Comparison of ENCODE assay signal across 32 mouse cellular contexts in genomic region chr10:120527951-120528350, GRCm38 (mm10). TPM values are rescaled to one million over a fixed set of nuclear protein-coding genes. Genes with fewer than 3 reads are reported as not detected.
"Had no signal": no experiment of that assay in that cellular context is flagged by ENCODE, and none has a peak within 500 bp of the region (broad histone marks: within the 10 kb centered on the region; RNA-seq: fewer than 3 reads in every experiment).

No protein-coding gene starts in this region.

- H3K4me3 ChIP-seq: limb, embryonic 10.5 days; limb, embryonic 12.5 days; limb, embryonic 13.5 days; limb, embryonic 15.5 days; liver, embryonic 12.5 days; liver, embryonic 13.5 days; liver, embryonic 15.5 days; lung, embryonic 15.5 days; megakaryocyte, embryonic 14.5 days; midbrain, embryonic 10.5 days; midbrain, embryonic 12.5 days; midbrain, embryonic 13.5 days; midbrain, embryonic 15.5 days; myocyte; neural tube, embryonic 12.5 days had no signal

- H3K9ac ChIP-seq: limb, embryonic 12.5 days; limb, embryonic 13.5 days; limb, embryonic 15.5 days; liver, embryonic 12.5 days; liver, embryonic 13.5 days; liver, embryonic 14.5 days; liver, embryonic 15.5 days; liver, postnatal 0 days; lung, embryonic 14.5 days; lung, embryonic 15.5 days; midbrain, embryonic 12.5 days; midbrain, embryonic 13.5 days; midbrain, embryonic 15.5 days; neural tube, embryonic 12.5 days had no signal

- H3K27ac ChIP-seq: limb, embryonic 10.5 days; limb, embryonic 12.5 days; limb, embryonic 13.5 days; limb, embryonic 15.5 days; liver, embryonic 12.5 days; liver, embryonic 13.5 days; liver, embryonic 14.5 days; liver, embryonic 15.5 days; lung, embryonic 15.5 days; macrophage; midbrain, embryonic 10.5 days; midbrain, embryonic 12.5 days; midbrain, embryonic 13.5 days; midbrain, embryonic 15.5 days; neural tube, embryonic 12.5 days had no signal

- H3K4me2 ChIP-seq: limb, embryonic 12.5 days; limb, embryonic 13.5 days; limb, embryonic 15.5 days; liver, embryonic 11.5 days; liver, embryonic 12.5 days; liver, embryonic 13.5 days; liver, embryonic 15.5 days; lung, embryonic 14.5 days; lung, embryonic 15.5 days; midbrain, embryonic 12.5 days; midbrain, embryonic 13.5 days; midbrain, embryonic 15.5 days; neural tube, embryonic 12.5 days had no signal

- ATAC-seq: liver, embryonic 12.5 days; liver, postnatal 0 days; lung, postnatal 0 days; midbrain, embryonic 13.5 days; midbrain, embryonic 15.5 days; midbrain, embryonic 16.5 days had no signal

- DNase-seq: left cerebral cortex, postnatal 4 days; liver; liver, embryonic 13.5 days; liver, postnatal 0 days; lung, adult 18-20 months; lung, adult 2 months; lung, embryonic 14.5 days; lung, postnatal 10 days; lung, postnatal 14 days; lung, postnatal 36 days; lung, postnatal 4 days had no signal

- H3K36me3 ChIP-seq: limb, embryonic 10.5 days; limb, embryonic 12.5 days; limb, embryonic 13.5 days; limb, embryonic 15.5 days; liver, embryonic 12.5 days; liver, embryonic 13.5 days; liver, embryonic 15.5 days; lung, embryonic 15.5 days; midbrain, embryonic 10.5 days; midbrain, embryonic 12.5 days; midbrain, embryonic 13.5 days; midbrain, embryonic 15.5 days; neural tube, embryonic 12.5 days had no signal

- H3K9me3 ChIP-seq: limb, embryonic 10.5 days; limb, embryonic 12.5 days; limb, embryonic 13.5 days; limb, embryonic 15.5 days; liver, embryonic 12.5 days; liver, embryonic 13.5 days; liver, embryonic 15.5 days; lung, embryonic 15.5 days; midbrain, embryonic 10.5 days; midbrain, embryonic 12.5 days; midbrain, embryonic 13.5 days; midbrain, embryonic 15.5 days; neural tube, embryonic 12.5 days had no signal

- H3K4me1 ChIP-seq: liver, embryonic 12.5 days; liver, embryonic 13.5 days; liver, embryonic 15.5 days; megakaryocyte, embryonic 14.5 days; midbrain, embryonic 12.5 days; midbrain, embryonic 13.5 days; midbrain, embryonic 15.5 days; neural tube, embryonic 12.5 days had no signal

- H3K27me3 ChIP-seq: limb, embryonic 12.5 days; limb, embryonic 13.5 days; limb, embryonic 15.5 days; liver, embryonic 12.5 days; liver, embryonic 13.5 days; liver, embryonic 15.5 days; lung, embryonic 15.5 days; midbrain, embryonic 12.5 days; midbrain, embryonic 13.5 days; midbrain, embryonic 15.5 days; neural tube, embryonic 12.5 days had no signal

RNA-seq across cellular contexts. Expression of gene Hmga2, which starts 51.7 kb away (rescaled TPM):
- total RNA-seq: liver, adult 2 months; monocyte, adult 5-6 weeks had no signal
- polyA plus RNA-seq: lung, adult 2 months had no signal
